Mouse (Mus musculus): ENCODE results near the gene Dpy19l3. TPM values are rescaled to one million over a fixed set of nuclear protein-coding genes. Genes with fewer than 3 reads are reported as not detected.
A peak's percentile ranks its signal among the peaks of the same experiment; 100 is the strongest.

Dpy19l3 gene
- polyA plus RNA-seq, 1 experiment from 2014 or later, result 43.7 TPM

DNA sequence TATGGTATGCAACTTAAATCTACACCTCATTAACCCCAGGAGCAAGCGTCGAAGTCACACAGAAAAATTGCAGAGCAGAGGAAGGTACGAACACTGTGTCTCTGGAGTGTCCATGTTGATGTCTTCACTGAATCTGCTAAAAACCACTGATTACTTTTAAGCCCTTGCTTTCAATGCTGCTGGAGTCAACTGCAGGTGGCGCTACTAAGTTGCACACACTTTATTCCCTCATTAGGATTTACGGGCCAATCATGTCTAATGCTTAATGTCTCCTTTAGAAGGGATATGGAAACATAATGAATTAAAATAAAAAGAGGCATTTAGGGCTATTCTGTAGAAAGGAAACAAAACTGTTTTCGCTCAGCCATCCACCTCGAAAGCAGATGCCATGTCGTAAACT is 35.9 kb upstream of the Dpy19l3 start:
- Histone ChIP-seq H3K9ac (ENCODE audit: low read length) (no peak overlapping the region), H3K36me3 (ENCODE audit: control insufficient read depth, insufficient read depth, low read length) (peaks cover 19% of the 10 kb centered on the region), H3K27ac (replicated peaks; ENCODE audit: low read depth, low read length) (no peak overlapping the region), H3K4me2 (ENCODE audit: low read depth, severe bottlenecking) (no peak overlapping the region), H3K27me3 (ENCODE audit: control insufficient read depth, insufficient read depth, low read length) (no peaks in the 10 kb centered on the region), H3K4me1 (ENCODE audit: control insufficient read depth, insufficient read depth, low read length) (no peaks in the 10 kb centered on the region; the same call in 1 of the 2 replicates), H3K9me3 (ENCODE audit: control insufficient read depth, low read length) (no peaks in the 10 kb centered on the region), H3K4me3 (ENCODE audit: low read depth, low read length) (no peak overlapping the region)
- WGBS, result 54% methylated on average over 8 of the region's 8 CpGs
- ATAC-seq (ENCODE audit: insufficient number of reproducible peaks, low FRiP score, low TSS enrichment, low read depth) (no peak), DNase-seq (ENCODE audit: low spot score) (peak; percentile 28)

DNA sequence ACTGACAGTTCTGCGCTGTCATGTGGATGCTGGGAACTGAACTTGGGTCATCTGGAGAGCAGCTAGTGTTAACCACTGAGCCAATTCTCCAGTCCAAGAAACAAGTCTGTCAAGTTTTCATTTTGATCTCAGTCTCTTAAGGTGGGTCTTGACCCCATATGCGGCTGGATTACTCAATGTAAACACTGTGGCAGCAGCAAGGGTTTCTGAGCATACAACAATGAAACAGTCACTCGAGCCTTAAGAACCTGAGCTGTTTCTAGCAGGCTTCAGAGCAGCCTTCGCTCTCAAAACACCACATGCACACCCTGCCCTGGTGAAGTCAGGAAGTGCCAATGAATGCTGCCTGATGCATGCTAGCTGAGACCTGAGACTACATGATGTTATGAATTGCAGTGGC is 31.3 kb upstream of the Dpy19l3 start:
- no peak overlapping the region for H3K9ac ChIP-seq (ENCODE audit: low read length)
- DNase-seq (ENCODE audit: low spot score), result no peak
- H3K4me3 ChIP-seq (ENCODE audit: low read depth, low read length), result no peak overlapping the region
- ATAC-seq (ENCODE audit: insufficient number of reproducible peaks, low FRiP score, low TSS enrichment, low read depth), result no peak
- H3K9me3 ChIP-seq (ENCODE audit: control insufficient read depth, low read length), result no peaks in the 10 kb centered on the region
- H3K36me3 ChIP-seq (ENCODE audit: control insufficient read depth, insufficient read depth, low read length), result peaks cover 15% of the 10 kb centered on the region
- H3K4me2 ChIP-seq (ENCODE audit: low read depth, severe bottlenecking), result no peak overlapping the region
- no peaks in the 10 kb centered on the region for H3K27me3 ChIP-seq (ENCODE audit: control insufficient read depth, insufficient read depth, low read length)
- no peaks in the 10 kb centered on the region for H3K4me1 ChIP-seq (ENCODE audit: control insufficient read depth, insufficient read depth, low read length)
- WGBS, result 81% methylated on average over 4 of the region's 4 CpGs
- H3K27ac ChIP-seq (replicated peaks; ENCODE audit: low read depth, low read length), result no peak overlapping the region

DNA sequence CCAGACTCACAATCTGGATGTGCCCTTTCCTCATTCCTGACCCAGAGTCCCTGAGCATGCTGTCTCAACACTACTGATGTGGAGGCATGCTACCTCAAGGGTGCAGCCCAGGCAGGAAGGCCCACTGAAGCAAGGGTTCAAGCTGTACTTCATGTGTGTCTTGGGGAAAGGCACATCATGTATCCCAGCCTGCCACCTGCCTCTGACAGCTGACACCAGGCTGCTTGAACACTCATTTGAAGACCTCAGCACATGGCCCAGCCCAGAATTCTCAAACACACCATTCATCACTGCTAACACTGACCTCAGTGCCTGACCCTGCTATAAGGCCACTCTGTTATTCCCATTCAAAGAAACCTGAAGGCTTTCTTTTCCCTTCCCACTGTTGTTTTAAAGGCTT is 28.0 kb upstream of the Dpy19l3 start:
- Histone ChIP-seq H3K27me3 (ENCODE audit: control insufficient read depth, insufficient read depth, low read length) (no peaks in the 10 kb centered on the region), H3K9me3 (ENCODE audit: control insufficient read depth, low read length) (no peaks in the 10 kb centered on the region), H3K4me2 (ENCODE audit: low read depth, severe bottlenecking) (no peak overlapping the region), H3K27ac (replicated peaks; ENCODE audit: low read depth, low read length) (no peak overlapping the region), H3K4me3 (ENCODE audit: low read depth, low read length) (no peak overlapping the region), H3K36me3 (ENCODE audit: control insufficient read depth, insufficient read depth, low read length) (peaks cover 19% of the 10 kb centered on the region; the same call in 1 of the 2 replicates), H3K9ac (ENCODE audit: low read length) (no peak overlapping the region), H3K4me1 (ENCODE audit: control insufficient read depth, insufficient read depth, low read length) (no peaks in the 10 kb centered on the region)
- ATAC-seq (ENCODE audit: insufficient number of reproducible peaks, low FRiP score, low TSS enrichment, low read depth), result no peak
- no peak for DNase-seq (ENCODE audit: low spot score)

DNA sequence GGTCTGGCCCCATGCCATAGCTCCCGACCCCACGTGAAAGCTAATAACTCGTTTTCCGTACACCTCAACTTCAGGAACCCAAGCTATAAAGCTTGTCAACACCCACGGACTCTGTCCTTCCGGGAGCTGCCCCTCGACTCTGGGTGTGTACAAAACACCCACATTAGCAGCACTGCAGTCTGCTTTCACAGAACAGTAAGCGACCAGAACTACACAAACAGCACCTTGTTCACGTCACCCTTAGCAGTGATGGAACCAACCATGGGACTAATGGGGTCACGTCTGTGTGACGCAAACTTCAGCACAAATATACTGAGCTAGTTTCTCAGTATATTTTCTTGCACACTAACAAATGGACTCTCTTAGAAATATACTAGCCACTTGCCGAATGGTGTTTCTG is 19.9 kb upstream of the Dpy19l3 start:
- H3K36me3 ChIP-seq (ENCODE audit: control insufficient read depth, insufficient read depth, low read length), result peaks cover 20% of the 10 kb centered on the region; the same call in 1 of the 2 replicates
- no peaks in the 10 kb centered on the region for H3K9me3 ChIP-seq (ENCODE audit: control insufficient read depth, low read length)
- 85% methylated on average over 12 of the region's 12 CpGs for WGBS
- DNase-seq (ENCODE audit: low spot score) (no peak), ATAC-seq (ENCODE audit: insufficient number of reproducible peaks, low FRiP score, low TSS enrichment, low read depth) (no peak)
- no peak overlapping the region for H3K4me3 ChIP-seq (ENCODE audit: low read depth, low read length)
- no peaks in the 10 kb centered on the region for H3K4me1 ChIP-seq (ENCODE audit: control insufficient read depth, insufficient read depth, low read length)
- H3K27me3 ChIP-seq (ENCODE audit: control insufficient read depth, insufficient read depth, low read length), result no peaks in the 10 kb centered on the region
- no peak overlapping the region for H3K9ac ChIP-seq (ENCODE audit: low read length)
- H3K27ac ChIP-seq (replicated peaks; ENCODE audit: low read depth, low read length), result no peak overlapping the region
- no peak overlapping the region for H3K4me2 ChIP-seq (ENCODE audit: low read depth, severe bottlenecking)

DNA sequence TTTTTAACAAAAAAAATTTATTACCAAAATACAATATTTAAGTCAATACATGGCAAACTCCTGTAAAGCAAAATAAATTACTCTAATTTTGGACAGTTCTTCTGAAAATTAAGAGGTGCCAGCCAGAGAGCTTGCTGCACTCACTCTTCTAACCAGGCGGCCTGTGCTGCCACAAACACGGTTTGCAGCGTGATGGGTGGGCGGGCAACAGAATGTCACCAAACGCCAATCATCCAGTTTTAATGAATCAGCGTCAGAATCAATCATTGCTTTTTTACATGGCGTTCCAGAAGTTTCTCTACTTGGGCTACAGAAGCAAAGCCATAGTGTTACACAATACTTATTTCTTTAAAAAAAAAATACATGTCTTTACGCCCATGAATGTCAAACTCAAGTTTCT is 18.1 kb upstream of the Dpy19l3 start:
- no peak for DNase-seq (ENCODE audit: low spot score)
- 90% methylated on average over 8 of the region's 8 CpGs for WGBS
- no peak overlapping the region for H3K9ac ChIP-seq (ENCODE audit: low read length)
- ATAC-seq (ENCODE audit: insufficient number of reproducible peaks, low FRiP score, low TSS enrichment, low read depth), result no peak
- H3K36me3 ChIP-seq (ENCODE audit: control insufficient read depth, insufficient read depth, low read length), result peaks cover 17% of the 10 kb centered on the region; the same call in 1 of the 2 replicates
- H3K27ac ChIP-seq (replicated peaks; ENCODE audit: low read depth, low read length), result no peak overlapping the region
- no peaks in the 10 kb centered on the region for H3K4me1 ChIP-seq (ENCODE audit: control insufficient read depth, insufficient read depth, low read length)
- H3K4me3 ChIP-seq (ENCODE audit: low read depth, low read length), result no peak overlapping the region
- no peaks in the 10 kb centered on the region for H3K9me3 ChIP-seq (ENCODE audit: control insufficient read depth, low read length)
- H3K27me3 ChIP-seq (ENCODE audit: control insufficient read depth, insufficient read depth, low read length), result no peaks in the 10 kb centered on the region
- H3K4me2 ChIP-seq (ENCODE audit: low read depth, severe bottlenecking), result no peak overlapping the region

DNA sequence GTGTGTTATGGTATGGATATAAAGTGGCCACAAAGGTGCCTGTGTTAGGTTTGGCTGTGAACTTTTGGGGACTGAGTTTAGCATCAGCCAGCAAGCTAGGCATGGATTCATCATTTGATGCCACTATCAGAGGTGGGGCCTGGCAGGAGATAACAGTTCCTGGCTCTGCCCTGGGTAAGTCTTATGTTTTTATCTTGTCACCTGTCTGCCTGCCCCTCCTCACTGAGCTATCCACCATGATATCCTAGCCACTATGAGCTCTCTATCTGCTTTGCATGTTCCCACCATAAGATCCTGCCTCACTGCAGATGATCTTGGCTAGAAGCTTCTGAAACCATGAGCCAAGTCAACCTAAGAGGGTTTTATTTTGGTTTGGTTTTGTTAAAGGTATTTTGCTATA is 16.9 kb upstream of the Dpy19l3 start:
- DNase-seq (ENCODE audit: low spot score), result no peak

DNA sequence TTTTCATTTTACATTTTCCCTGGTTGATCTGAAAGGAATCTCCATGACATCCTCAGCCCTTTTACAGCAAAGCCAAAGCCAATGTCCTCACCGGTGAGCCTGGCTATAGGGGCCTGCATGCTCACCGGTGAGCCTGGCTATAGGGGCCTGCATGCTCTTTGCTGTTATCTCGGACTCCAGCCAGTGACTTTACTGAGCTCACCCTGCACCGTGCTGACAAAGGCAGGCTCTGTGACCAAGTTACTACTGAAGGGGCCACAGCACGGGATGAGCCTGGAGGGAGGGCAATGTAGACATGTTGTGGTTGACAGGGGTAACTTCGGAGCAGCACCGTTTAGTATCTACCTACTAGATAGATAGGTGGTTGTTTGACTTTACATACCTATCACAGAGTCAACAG is 15.9 kb upstream of the Dpy19l3 start:
- no peak for DNase-seq (ENCODE audit: low spot score)
- WGBS, result 84% methylated on average over 7 of the region's 7 CpGs

More for the DNA sequence above, 16.9 kb upstream of the Dpy19l3 start:
- Histone ChIP-seq H3K4me2 (ENCODE audit: low read depth, severe bottlenecking) (no peak overlapping the region), H3K9me3 (ENCODE audit: control insufficient read depth, low read length) (no peaks in the 10 kb centered on the region), H3K36me3 (ENCODE audit: control insufficient read depth, insufficient read depth, low read length) (peaks cover 15% of the 10 kb centered on the region; the same call in 1 of the 2 replicates), H3K9ac (ENCODE audit: low read length) (no peak overlapping the region), H3K27me3 (ENCODE audit: control insufficient read depth, insufficient read depth, low read length) (no peaks in the 10 kb centered on the region), H3K4me1 (ENCODE audit: control insufficient read depth, insufficient read depth, low read length) (no peaks in the 10 kb centered on the region), H3K27ac (replicated peaks; ENCODE audit: low read depth, low read length) (no peak overlapping the region), H3K4me3 (ENCODE audit: low read depth, low read length) (no peak overlapping the region)
- no peak for ATAC-seq (ENCODE audit: insufficient number of reproducible peaks, low FRiP score, low TSS enrichment, low read depth)

DNA sequence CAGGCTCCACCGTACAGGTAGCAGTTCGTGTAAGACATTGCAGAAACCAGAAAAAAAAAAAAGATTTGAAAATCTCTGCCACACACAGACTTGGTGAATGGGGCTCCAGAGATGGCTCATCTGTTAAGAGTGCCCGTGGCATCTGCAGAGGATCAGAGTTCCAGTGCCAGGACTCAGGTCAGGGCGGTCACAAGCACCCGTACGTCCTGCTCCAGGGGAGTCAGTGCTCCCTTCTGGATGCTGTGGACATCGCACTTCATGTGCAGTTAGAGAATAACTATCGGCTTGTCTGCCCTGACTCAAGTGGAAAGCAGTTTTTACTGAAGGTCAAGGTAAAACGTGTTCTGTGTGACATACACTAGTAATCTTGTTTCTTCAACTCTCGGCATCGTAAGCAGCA is 10.2 kb upstream of the Dpy19l3 start:
- H3K4me2 ChIP-seq (ENCODE audit: low read depth, severe bottlenecking), result no peak overlapping the region
- H3K27ac ChIP-seq (replicated peaks; ENCODE audit: low read depth, low read length), result no peak overlapping the region
- no peaks in the 10 kb centered on the region for H3K4me1 ChIP-seq (ENCODE audit: control insufficient read depth, insufficient read depth, low read length)
- no peak overlapping the region for H3K4me3 ChIP-seq (ENCODE audit: low read depth, low read length)
- H3K36me3 ChIP-seq (ENCODE audit: control insufficient read depth, insufficient read depth, low read length), result no peaks in the 10 kb centered on the region
- no peak overlapping the region for H3K9ac ChIP-seq (ENCODE audit: low read length)
- DNase-seq (ENCODE audit: low spot score), result no peak
- no peak for ATAC-seq (ENCODE audit: insufficient number of reproducible peaks, low FRiP score, low TSS enrichment, low read depth)
- 93% methylated on average over 11 of the region's 11 CpGs for WGBS
- no peaks in the 10 kb centered on the region for H3K9me3 ChIP-seq (ENCODE audit: control insufficient read depth, low read length)
- H3K27me3 ChIP-seq (ENCODE audit: control insufficient read depth, insufficient read depth, low read length), result no peaks in the 10 kb centered on the region

More for the DNA sequence above, 15.9 kb upstream of the Dpy19l3 start:
- H3K36me3 ChIP-seq (ENCODE audit: control insufficient read depth, insufficient read depth, low read length), result peaks cover 8% of the 10 kb centered on the region; the same call in 1 of the 2 replicates
- H3K4me1 ChIP-seq (ENCODE audit: control insufficient read depth, insufficient read depth, low read length), result no peaks in the 10 kb centered on the region
- H3K27me3 ChIP-seq (ENCODE audit: control insufficient read depth, insufficient read depth, low read length), result no peaks in the 10 kb centered on the region
- H3K4me3 ChIP-seq (ENCODE audit: low read depth, low read length), result no peak overlapping the region
- no peak overlapping the region for H3K27ac ChIP-seq (replicated peaks; ENCODE audit: low read depth, low read length)
- ATAC-seq (ENCODE audit: insufficient number of reproducible peaks, low FRiP score, low TSS enrichment, low read depth), result no peak
- H3K9ac ChIP-seq (ENCODE audit: low read length), result no peak overlapping the region
- H3K4me2 ChIP-seq (ENCODE audit: low read depth, severe bottlenecking), result no peak overlapping the region
- no peaks in the 10 kb centered on the region for H3K9me3 ChIP-seq (ENCODE audit: control insufficient read depth, low read length)

DNA sequence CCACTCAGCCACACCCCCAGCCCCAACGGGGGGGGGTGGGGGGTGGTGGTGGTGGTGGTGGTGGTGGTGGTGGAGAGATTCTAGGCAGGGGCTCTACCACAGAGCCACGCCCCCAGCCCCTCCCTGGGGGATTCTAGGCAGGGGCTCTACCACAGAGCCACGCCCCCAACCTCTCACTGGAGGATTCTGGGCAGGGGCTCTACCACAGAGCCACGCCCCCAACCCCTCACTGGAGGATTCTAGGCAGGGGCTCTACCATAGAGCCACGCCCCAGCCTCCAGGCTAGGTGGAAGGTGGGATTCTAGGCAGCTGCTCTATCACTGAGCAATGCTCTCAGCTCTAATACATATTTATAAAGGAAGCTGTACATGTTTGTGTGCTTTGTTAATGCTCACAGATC is 7.5 kb upstream of the Dpy19l3 start:
- Histone ChIP-seq H3K27me3 (ENCODE audit: control insufficient read depth, insufficient read depth, low read length) (no peaks in the 10 kb centered on the region), H3K9me3 (ENCODE audit: control insufficient read depth, low read length) (no peaks in the 10 kb centered on the region), H3K4me3 (ENCODE audit: low read depth, low read length) (no peak overlapping the region), H3K9ac (ENCODE audit: low read length) (no peak overlapping the region), H3K36me3 (ENCODE audit: control insufficient read depth, insufficient read depth, low read length) (no peaks in the 10 kb centered on the region), H3K4me1 (ENCODE audit: control insufficient read depth, insufficient read depth, low read length) (no peaks in the 10 kb centered on the region), H3K27ac (replicated peaks; ENCODE audit: low read depth, low read length) (no peak overlapping the region), H3K4me2 (ENCODE audit: low read depth, severe bottlenecking) (no peak overlapping the region)
- ATAC-seq (ENCODE audit: insufficient number of reproducible peaks, low FRiP score, low TSS enrichment, low read depth) (no peak), DNase-seq (ENCODE audit: low spot score) (no peak)
- 70% methylated on average over 5 of the region's 5 CpGs for WGBS

All from limb, embryonic 11.5 days (tissue).